Mouse (Mus musculus): ENCODE measurements around the gene Wnt5b. TPM values are rescaled to one million over a fixed set of nuclear protein-coding genes. Genes with fewer than 3 reads are reported as not detected.

The Wnt5b gene
- total and polyA plus RNA-seq, 3 experiments = 0.04 TPM; not detected in 2

DNA sequence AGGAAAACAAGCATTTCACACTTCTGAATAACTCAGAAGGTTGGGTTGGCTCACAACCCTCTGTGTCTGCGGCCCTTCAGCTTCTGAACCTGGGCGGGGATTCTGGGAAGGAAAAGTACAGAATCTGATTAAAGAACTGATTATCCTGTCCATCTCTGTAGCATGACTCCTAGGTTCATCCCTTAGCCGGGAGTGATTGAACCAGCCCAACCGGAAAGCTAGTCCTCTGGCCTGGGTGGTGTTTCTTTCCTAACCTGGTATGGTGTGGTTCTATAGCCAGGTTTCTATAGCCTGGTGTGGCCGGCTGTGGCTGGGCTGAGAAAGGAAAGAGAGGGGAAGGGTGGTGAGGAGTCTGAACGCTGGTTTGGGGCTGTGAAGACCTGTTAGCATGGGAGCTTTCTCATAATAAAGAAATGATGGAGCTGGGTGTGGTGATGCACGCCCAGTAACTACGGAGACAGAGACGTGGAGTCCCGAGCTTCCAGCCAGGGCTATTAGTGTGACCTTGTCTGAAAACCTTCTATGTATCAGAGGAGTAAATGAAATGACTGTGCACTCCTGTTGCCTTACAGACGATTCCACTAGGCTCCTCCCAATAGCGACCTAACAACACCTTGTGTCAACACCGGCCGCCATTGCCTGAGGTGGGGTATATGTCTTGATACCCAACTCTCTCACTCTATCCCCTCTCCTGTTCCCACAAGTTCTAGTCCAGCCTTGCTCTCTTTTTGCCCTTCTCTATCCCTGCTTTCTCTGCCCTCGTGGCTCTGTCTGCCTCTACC, 129.7 kb downstream of the Wnt5b start:
- Histone ChIP-seq H3K36me3 (ENCODE audit: control insufficient read depth in 1 of 2, insufficient read depth in 2 of 2, low read length in 2 of 2) (peaks cover 0 to 4% of the 10 kb centered on the region in 2 experiments; a peak in 2 of 4 replicates), H3K9ac (ENCODE audit: control insufficient read depth, low read depth, low read length, poor library complexity, severe bottlenecking) (no peak overlapping the region), H3K27me3 (ENCODE audit: control insufficient read depth in 1 of 2, insufficient read depth in 2 of 2, low read length in 2 of 2) (no peaks in the 10 kb centered on the region; a peak in 1 of 4 replicates), H3K9me3 (replicated peaks; ENCODE audit: insufficient read depth, low read length) (no peaks in the 10 kb centered on the region), H3K79me2 (ENCODE audit: control insufficient read depth, insufficient read depth, low read length, poor library complexity) (no peaks in the 10 kb centered on the region), H3K4me3 (ENCODE audit: control insufficient read depth in 1 of 2, insufficient read depth in 1 of 2, low read depth in 2 of 2, low read length in 2 of 2) (no peak overlapping the region), H3K27ac (ENCODE audit: control insufficient read depth, low read depth, low read length) (no peak overlapping the region), H3K4me1 (ENCODE audit: control insufficient read depth in 1 of 2, insufficient read depth in 2 of 2, low read length in 2 of 2) (peaks cover 5 to 7% of the 10 kb centered on the region in 2 experiments; a peak in 2 of 4 replicates)
- TF ChIP-seq ZC3H11A (IDR thresholded peaks at IDR 0.05; ENCODE audit: low read depth, low read length) = no peak
- TF ChIP-seq ELF1 (IDR thresholded peaks at IDR 0.05; ENCODE audit: low read depth, low read length) = no peak
- no peak for TF ChIP-seq BHLHE40 (IDR thresholded peaks at IDR 0.05; ENCODE audit: borderline replicate concordance, low read depth, low read length)
- TF ChIP-seq USF2 (IDR thresholded peaks at IDR 0.05; ENCODE audit: borderline replicate concordance in 1 of 2, insufficient read depth in 1 of 2, low read depth in 1 of 2, low read length in 2 of 2) = no peak
- no peak for TF ChIP-seq POLR2A (IDR thresholded peaks at IDR 0.05; ENCODE audit: control insufficient read depth in 1 of 2, insufficient read depth in 1 of 2, low read depth in 1 of 2, low read length in 2 of 2, poor library complexity in 1 of 2)
- TF ChIP-seq MAFK (IDR thresholded peaks at IDR 0.05; ENCODE audit: borderline replicate concordance, low read depth, low read length) = no peak
- no peak for TF ChIP-seq POLR2AphosphoS5 (IDR thresholded peaks at IDR 0.05; ENCODE audit: borderline replicate concordance, low read depth, low read length)
- TF ChIP-seq ETS1 (IDR thresholded peaks at IDR 0.05; ENCODE audit: low read depth, low read length) = no peak
- TF ChIP-seq SIN3A (IDR thresholded peaks at IDR 0.05; ENCODE audit: low read length) = no peak
- TF ChIP-seq ZMIZ1 (IDR thresholded peaks at IDR 0.05; ENCODE audit: low read depth, low read length) = no peak
- DNase-seq (ENCODE audit: low read depth, low spot score) = no peak

DNA sequence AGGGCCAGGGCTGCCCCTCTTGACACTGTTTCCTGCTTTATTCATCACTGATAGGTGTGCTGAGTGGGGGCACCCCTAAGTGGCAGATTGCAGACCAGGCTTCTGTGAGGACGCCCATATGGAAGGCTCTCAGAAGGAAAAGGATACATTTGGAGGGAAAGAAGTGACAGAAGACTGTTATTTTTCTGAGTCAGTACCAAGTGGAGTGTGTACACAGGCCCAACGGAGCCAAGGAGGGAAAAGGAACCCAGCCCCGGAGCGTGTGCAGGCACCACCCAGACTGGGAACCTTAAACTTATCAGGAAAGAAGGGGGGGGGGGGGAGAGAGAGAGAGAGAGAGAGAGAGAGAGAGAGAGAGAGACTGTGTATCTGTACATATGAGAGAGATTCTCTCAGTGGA, 131.6 kb downstream of the Wnt5b start:
- no peaks in the 10 kb centered on the region for H3K9me3 ChIP-seq (replicated peaks; ENCODE audit: insufficient read depth, low read length)
- H3K27ac ChIP-seq (ENCODE audit: control insufficient read depth, low read depth, low read length) = no peak overlapping the region
- no peak for DNase-seq (ENCODE audit: low read depth, low spot score)
- H3K36me3 ChIP-seq (ENCODE audit: control insufficient read depth in 1 of 2, insufficient read depth in 2 of 2, low read length in 2 of 2) = peaks cover 0 to 4% of the 10 kb centered on the region in 2 experiments; a peak in 2 of 4 replicates
- TF ChIP-seq KAT2A (conservative IDR thresholded peaks at IDR 0.05; ENCODE audit: low read depth, low read length) (no peak), HCFC1 (IDR thresholded peaks at IDR 0.05; ENCODE audit: low read depth, low read length) (no peak), RCOR1 (IDR thresholded peaks at IDR 0.05; ENCODE audit: low read depth, low read length) (no peak), TAL1 (IDR thresholded peaks at IDR 0.05; ENCODE audit: low read length) (no peak), UBTF (IDR thresholded peaks at IDR 0.05; ENCODE audit: borderline replicate concordance, insufficient read depth, low read depth, low read length) (no peak), CHD1 (IDR thresholded peaks at IDR 0.05; ENCODE audit: low read depth, low read length) (no peak), ZKSCAN1 (IDR thresholded peaks at IDR 0.05; ENCODE audit: low read depth, low read length) (no peak), ELF1 (IDR thresholded peaks at IDR 0.05; ENCODE audit: low read depth, low read length) (no peak), GABPA (IDR thresholded peaks at IDR 0.05; ENCODE audit: low read depth, low read length) (no peak), MAFK (IDR thresholded peaks at IDR 0.05; ENCODE audit: borderline replicate concordance, low read depth, low read length) (no peak)
- H3K27me3 ChIP-seq (ENCODE audit: control insufficient read depth in 1 of 2, insufficient read depth in 2 of 2, low read length in 2 of 2) = no peaks in the 10 kb centered on the region; a peak in 1 of 4 replicates
- H3K79me2 ChIP-seq (ENCODE audit: control insufficient read depth, insufficient read depth, low read length, poor library complexity) = no peaks in the 10 kb centered on the region
- no peak overlapping the region for H3K4me3 ChIP-seq (ENCODE audit: control insufficient read depth in 1 of 2, insufficient read depth in 1 of 2, low read depth in 2 of 2, low read length in 2 of 2)
- no peak overlapping the region for H3K9ac ChIP-seq (ENCODE audit: control insufficient read depth, low read depth, low read length, poor library complexity, severe bottlenecking)
- H3K4me1 ChIP-seq (ENCODE audit: control insufficient read depth in 1 of 2, insufficient read depth in 2 of 2, low read length in 2 of 2) = peaks cover 5 to 7% of the 10 kb centered on the region in 2 experiments; a peak in 2 of 4 replicates
